Mouse (Mus musculus) C2C12 (cell line): ENCODE results near the gene Coq6. TPM values are rescaled to one million over a fixed set of nuclear protein-coding genes. Genes with fewer than 3 reads are reported as not detected.

Source experiments
- H3K27me3 ChIP-seq: one replicate; pipeline ENCODE4 v1.6.1; 2011; ENCODE audit not compliant: control insufficient read depth, insufficient read depth, insufficient read length
- H3K36me3 ChIP-seq: one replicate; pipeline ENCODE4 v1.6.1; 2011; ENCODE audit not compliant: control insufficient read depth, insufficient read depth
- H3K4me3 ChIP-seq: one replicate; pipeline ENCODE4 v1.5.1; 2011; ENCODE audit warnings: mild to moderate bottlenecking, control low read depth; ENCODE audit not compliant: poor library complexity, insufficient read depth, severe bottlenecking
- H3K79me2 ChIP-seq: one replicate; pipeline ENCODE4 v1.6.1; 2011; ENCODE audit not compliant: control insufficient read depth, insufficient read depth
- H3K79me3 ChIP-seq: one replicate; pipeline ENCODE4 v1.6.1; 2011; ENCODE audit warnings: low read depth, control low read depth
- H3ac ChIP-seq: one replicate; pipeline ENCODE3; 2011; ENCODE audit warnings: low read depth; ENCODE audit not compliant: control insufficient read depth, insufficient read length
- CEBPB ChIP-seq: IDR thresholded peaks from one replicate; pipeline ENCODE4 v1.6.1; 2011; ENCODE audit warnings: low read depth, mild to moderate bottlenecking, control low read depth, moderate library complexity
- CTCF ChIP-seq: IDR thresholded peaks from one replicate; pipeline ENCODE4 v1.5.1; 2011; ENCODE audit not compliant: control insufficient read depth, insufficient read depth, insufficient read length
- FOSL1 ChIP-seq: IDR thresholded peaks from one replicate; pipeline ENCODE4 v1.8.0; 2011; ENCODE audit warnings: mild to moderate bottlenecking, low read length; ENCODE audit not compliant: poor library complexity, insufficient read depth, severe bottlenecking
- MAX ChIP-seq: IDR thresholded peaks from one replicate; pipeline ENCODE4 v1.6.1; 2011; ENCODE audit warnings: mild to moderate bottlenecking, control low read depth
- MYOD1 ChIP-seq: IDR thresholded peaks from one replicate; pipeline ENCODE4 v1.6.1; 2011; ENCODE audit warnings: low read depth; ENCODE audit not compliant: control insufficient read depth, insufficient read length
- MYOG ChIP-seq: IDR thresholded peaks from one replicate; pipeline ENCODE4 v1.6.1; 2011; ENCODE audit not compliant: control insufficient read depth, insufficient read length; ENCODE audit errors: extremely low read depth
- USF1 ChIP-seq: IDR thresholded peaks from one replicate; pipeline ENCODE4 v1.6.1; 2011; ENCODE audit warnings: low read depth, mild to moderate bottlenecking, control low read depth, moderate library complexity
- polyA plus RNA-seq: library from polyadenylated mRNA; unstranded; fragments of >200 nt; fragmentation: generic; extraction: Trizol; gene quantifications from one replicate; pipeline ENCODE4 v1.2.1, GENCODE M21; 2012; ENCODE audit warnings: missing spikeins

The Coq6 gene
- polyA plus RNA-seq, 1 experiment = 32.7 TPM

GRCm38 (mm10) chr12:84388774-84389400 lies 27.4 kb downstream of the Coq6 start:
- Histone ChIP-seq H3K4me3 (no peak overlapping the region), H3K79me3 (no peaks in the 10 kb centered on the region), H3K79me2 (no peaks in the 10 kb centered on the region), H3K36me3 (no peaks in the 10 kb centered on the region), H3ac (no peak overlapping the region), H3K27me3 (no peaks in the 10 kb centered on the region)
- TF ChIP-seq USF1 = no peak
- no peak for TF ChIP-seq CEBPB
- TF ChIP-seq MAX = no peak
- no peak for TF ChIP-seq MYOD1
- no peak for TF ChIP-seq CTCF
- TF ChIP-seq FOSL1 = no peak
- TF ChIP-seq MYOG = no peak

GRCm38 (mm10) chr12:84390336-84390735 lies 28.9 kb downstream of the Coq6 start:
- Histone ChIP-seq H3K79me2 (no peaks in the 10 kb centered on the region), H3K36me3 (no peaks in the 10 kb centered on the region), H3K79me3 (no peaks in the 10 kb centered on the region), H3ac (no peak overlapping the region), H3K27me3 (no peaks in the 10 kb centered on the region), H3K4me3 (no peak overlapping the region)
- TF ChIP-seq FOSL1 (no peak), MAX (no peak), CTCF (no peak)

- no peaks in the 10 kb centered on the region for H3K36me3 ChIP-seq
These were observed 31.2 kb downstream of the Coq6 start for GRCm38 (mm10) chr12:84392681-84393080.

GRCm38 (mm10) chr12:84393847-84394246 lies 32.4 kb downstream of the Coq6 start:
- no peaks in the 10 kb centered on the region for H3K36me3 ChIP-seq
- TF ChIP-seq MYOG (no peak), USF1 (no peak), CTCF (no peak), CEBPB (no peak), MAX (no peak), FOSL1 (no peak), MYOD1 (no peak)
- H3K27me3 ChIP-seq = no peaks in the 10 kb centered on the region
- H3K79me3 ChIP-seq = no peaks in the 10 kb centered on the region
- no peaks in the 10 kb centered on the region for H3K79me2 ChIP-seq
- H3K4me3 ChIP-seq = no peak overlapping the region
- no peak overlapping the region for H3ac ChIP-seq

More at GRCm38 (mm10) chr12:84392681-84393080, 31.2 kb downstream of the Coq6 start:
- TF ChIP-seq CTCF (no peak), FOSL1 (no peak)
- no peaks in the 10 kb centered on the region for H3K79me3 ChIP-seq
- H3ac ChIP-seq = no peak overlapping the region
- H3K79me2 ChIP-seq = no peaks in the 10 kb centered on the region
- no peaks in the 10 kb centered on the region for H3K27me3 ChIP-seq
- H3K4me3 ChIP-seq = no peak overlapping the region

- Histone ChIP-seq H3K4me3 (no peak overlapping the region), H3ac (no peak overlapping the region), H3K27me3 (no peaks in the 10 kb centered on the region), H3K79me2 (no peaks in the 10 kb centered on the region), H3K36me3 (no peaks in the 10 kb centered on the region), H3K79me3 (no peaks in the 10 kb centered on the region)
- TF ChIP-seq USF1 (no peak), MYOD1 (no peak), MYOG (no peak), MAX (no peak), CTCF (no peak), CEBPB (no peak)
These were observed 35.7 kb downstream of the Coq6 start for GRCm38 (mm10) chr12:84396947-84397679.

GRCm38 (mm10) chr12:84397685-84398084 lies 36.2 kb downstream of the Coq6 start:
- H3K79me2 ChIP-seq = no peaks in the 10 kb centered on the region
- no peaks in the 10 kb centered on the region for H3K36me3 ChIP-seq
- H3K79me3 ChIP-seq = no peaks in the 10 kb centered on the region
- no peaks in the 10 kb centered on the region for H3K27me3 ChIP-seq
- no peak overlapping the region for H3K4me3 ChIP-seq
- no peak overlapping the region for H3ac ChIP-seq
- TF ChIP-seq MYOD1 = no peak
- no peak for TF ChIP-seq CEBPB
- no peak for TF ChIP-seq CTCF
